Mouse (Mus musculus) CD4-positive, CD25-positive, alpha-beta regulatory T cell, adult 2 months (primary cell): ENCODE data around the gene Slc16a7.

ENCODE experiments used
- DNase-seq: peaks from one replicate; pipeline ENCODE4 v3.0.0-alpha.2; 2012; ENCODE audit warnings: low read depth, low spot score

Gene Slc16a7

GRCm38 (mm10) chr10:125324149-125324834, 65.0 kb downstream of the Slc16a7 start:
- no peak for DNase-seq

- no peak for DNase-seq
Observed at GRCm38 (mm10) chr10:125321446-125322428, 67.5 kb downstream of the Slc16a7 start.

- peak; percentile 3 for DNase-seq
Observed at GRCm38 (mm10) chr10:125317317-125317716, 71.9 kb downstream of the Slc16a7 start.

GRCm38 (mm10) chr10:125310855-125311254, 78.4 kb downstream of the Slc16a7 start:
- DNase-seq, result no peak

DNA sequence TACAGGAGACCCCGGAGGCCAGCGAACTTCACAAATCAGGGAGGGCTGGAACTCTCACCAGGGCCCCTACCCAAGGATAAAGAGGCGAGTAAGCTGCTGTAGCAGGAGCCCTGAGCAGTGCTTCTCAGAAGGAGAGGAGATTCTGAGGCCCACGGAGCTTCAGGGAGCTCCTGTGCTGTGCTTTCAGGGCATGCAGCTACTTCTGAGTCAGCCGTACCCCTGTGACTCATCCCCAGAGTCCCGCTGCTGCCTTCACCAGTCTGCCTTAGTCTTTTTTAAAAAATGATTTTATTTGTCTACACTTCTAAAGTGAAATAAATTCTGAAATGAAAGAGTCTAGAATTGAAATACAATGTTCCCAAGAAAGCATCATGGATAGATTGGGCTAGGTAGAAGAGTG, 91.2 kb downstream of the Slc16a7 start:
- no peak for DNase-seq

GRCm38 (mm10) chr10:125290320-125290719, 98.9 kb downstream of the Slc16a7 start:
- DNase-seq, result no peak

- no peak for DNase-seq
Observed at GRCm38 (mm10) chr10:125288560-125288959, 100.7 kb downstream of the Slc16a7 start.

DNA sequence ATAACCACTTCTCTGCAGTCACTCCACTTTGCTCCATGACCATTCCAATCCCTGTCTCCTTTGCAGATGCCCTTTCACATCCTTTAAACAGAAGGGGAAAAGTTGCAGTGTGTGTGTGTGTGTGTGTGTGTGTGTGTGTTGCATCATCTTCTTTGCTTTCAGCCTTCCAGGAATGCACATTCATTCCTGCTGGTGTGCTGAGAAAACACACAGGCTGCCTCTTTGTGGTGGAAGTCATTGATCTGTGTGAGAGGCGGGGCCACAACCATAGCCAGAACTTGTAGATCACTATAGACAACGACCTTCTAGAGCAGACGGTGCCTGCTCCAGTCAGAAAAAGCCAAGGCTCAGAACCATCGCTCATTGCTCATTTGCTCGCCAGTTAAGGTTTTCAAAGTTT, 103.9 kb downstream of the Slc16a7 start:
- no peak for DNase-seq

DNA sequence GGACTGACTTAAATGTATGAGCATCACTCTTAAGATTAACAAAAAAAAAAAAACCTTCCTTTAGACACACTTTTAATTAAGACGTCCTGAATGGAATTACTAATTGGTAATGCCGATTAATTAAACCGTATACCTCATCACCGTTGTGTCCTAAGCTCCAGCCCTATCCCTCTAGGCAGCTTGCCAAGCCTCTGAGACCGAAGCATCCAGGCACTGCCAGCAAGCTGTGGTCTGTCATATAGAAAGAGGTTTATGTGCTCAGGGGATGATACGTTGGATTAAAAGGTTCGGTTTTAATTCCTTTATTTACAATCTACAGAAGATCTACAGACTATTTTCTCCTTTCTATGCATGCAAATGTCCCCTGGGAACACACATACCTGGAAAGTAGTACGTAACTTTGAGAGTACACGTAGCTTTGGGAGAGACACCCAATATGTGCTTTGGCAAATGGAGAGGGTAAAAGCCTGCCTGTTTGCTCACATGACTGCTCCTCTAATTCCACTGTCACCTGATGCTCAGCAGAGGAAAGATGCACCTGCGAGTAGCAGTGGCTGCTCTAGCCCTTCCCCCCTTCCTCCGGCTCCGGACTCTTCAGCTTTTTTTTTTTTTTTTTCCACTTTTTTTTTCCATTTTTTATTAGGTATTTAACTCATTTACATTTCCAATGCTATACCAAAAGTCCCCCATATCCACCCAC, 114.0 kb downstream of the Slc16a7 start:
- no peak for DNase-seq

- no peak for DNase-seq
Observed at GRCm38 (mm10) chr10:125274519-125275148, 114.6 kb downstream of the Slc16a7 start.

DNA sequence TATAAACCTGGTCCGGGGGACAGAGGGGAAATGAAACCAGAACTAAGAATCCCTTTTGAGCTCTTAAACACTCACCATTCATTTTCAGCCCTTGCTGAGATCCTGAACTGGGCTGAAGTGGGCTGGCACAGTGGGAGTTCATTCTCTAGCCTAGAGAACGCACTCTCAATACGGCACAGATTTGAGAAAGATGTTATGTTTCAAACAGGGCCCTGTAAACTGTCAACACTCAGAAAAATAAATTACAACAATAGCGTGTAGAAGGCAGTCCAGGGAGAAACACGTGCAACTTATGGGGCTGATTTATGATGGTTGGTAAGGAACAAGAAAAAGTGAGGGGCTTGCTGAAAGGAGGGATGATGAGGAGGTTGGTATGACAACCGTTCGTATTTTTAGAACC, 115.5 kb downstream of the Slc16a7 start:
- DNase-seq, result no peak

GRCm38 (mm10) chr10:125271448-125271847, 117.8 kb downstream of the Slc16a7 start:
- no peak for DNase-seq

GRCm38 (mm10) chr10:125270266-125270665, 119.0 kb downstream of the Slc16a7 start:
- no peak for DNase-seq

- DNase-seq, result no peak
Observed at GRCm38 (mm10) chr10:125266322-125266721, 122.9 kb downstream of the Slc16a7 start.

- no peak for DNase-seq
Observed at GRCm38 (mm10) chr10:125265901-125266300, 123.4 kb downstream of the Slc16a7 start.

DNA sequence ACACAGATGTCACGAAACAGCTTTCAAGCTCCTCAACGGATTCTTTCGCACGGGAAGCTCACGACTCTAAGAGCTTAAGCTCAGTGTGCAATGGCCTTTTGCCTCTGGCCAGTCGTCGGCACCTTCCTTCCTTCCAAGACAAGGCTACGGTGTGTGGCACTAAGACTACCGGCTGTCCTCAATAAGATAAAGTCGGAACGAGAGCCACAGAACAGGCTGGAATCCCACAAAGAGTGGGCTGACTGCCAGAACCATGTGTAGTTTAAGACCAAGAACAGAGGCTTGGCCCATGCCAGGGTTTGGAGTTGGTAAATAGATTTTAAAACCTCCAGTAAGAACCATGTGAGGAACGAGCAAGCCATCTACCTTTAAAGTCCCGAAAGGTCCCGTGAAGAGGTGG, 123.8 kb downstream of the Slc16a7 start:
- DNase-seq, result no peak

- peak; percentile 14 for DNase-seq
Observed at GRCm38 (mm10) chr10:125264938-125265337, 124.3 kb downstream of the Slc16a7 start.

DNA sequence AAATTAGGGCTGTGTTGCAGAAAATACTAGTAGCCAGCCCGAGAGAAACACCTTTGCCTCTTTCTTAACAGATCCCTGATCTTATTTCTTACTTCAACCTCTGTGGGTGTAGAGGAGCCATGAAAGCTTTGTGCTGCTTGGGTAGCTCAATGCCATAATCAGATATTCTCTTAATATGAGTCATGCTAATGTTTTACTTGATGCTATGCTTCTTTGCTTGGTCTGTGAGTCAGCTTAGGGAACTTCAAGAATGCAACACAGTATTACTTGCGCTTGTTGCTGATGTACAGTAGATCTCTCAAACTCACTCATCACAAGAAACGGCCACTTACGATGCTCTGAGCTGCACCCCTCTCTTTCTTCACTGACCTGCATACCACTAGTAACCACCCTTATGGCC, 133.4 kb downstream of the Slc16a7 start:
- DNase-seq, result no peak

- DNase-seq, result no peak
Observed at GRCm38 (mm10) chr10:125214536-125214935, 174.7 kb downstream of the Slc16a7 start.

- DNase-seq, result no peak
Observed at GRCm38 (mm10) chr10:125213805-125214204, 175.5 kb downstream of the Slc16a7 start.

DNA sequence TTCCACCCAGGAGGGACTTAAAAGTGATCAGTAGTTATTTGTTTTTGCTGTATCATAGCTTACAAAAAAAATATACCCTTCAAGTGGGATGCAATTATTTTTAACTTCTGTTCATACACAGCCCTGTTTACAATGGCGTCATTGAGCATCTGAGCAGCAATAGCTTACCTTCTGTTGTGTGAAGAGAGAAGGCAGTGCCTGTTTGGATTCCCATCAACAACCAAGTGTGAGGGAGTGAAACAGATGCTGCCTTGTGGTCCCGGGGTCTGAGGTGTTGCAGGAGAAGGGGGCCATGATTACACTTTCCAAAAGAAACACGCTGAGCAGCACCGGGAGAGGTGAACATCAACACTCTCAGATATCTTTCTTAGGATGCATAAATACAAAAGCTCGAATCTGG, 201.7 kb downstream of the Slc16a7 start:
- DNase-seq, result no peak

GRCm38 (mm10) chr10:125185387-125185786, 203.9 kb downstream of the Slc16a7 start:
- no peak for DNase-seq
